Mouse (Mus musculus) heart, embryonic 16.5 days (tissue): ENCODE results near the gene Susd1. TPM values are rescaled to one million over a fixed set of nuclear protein-coding genes. Genes with fewer than 3 reads are reported as not detected.

ENCODE experiments used
- ATAC-seq: fragments of 200-750 bp; cut with Nextera tagmentation; replicated peaks from 2 replicates; pipeline ENCODE4 v1.8.0; 2017; ENCODE audit warnings: moderate number of reproducible peaks; ENCODE audit not compliant: insufficient read depth, low FRiP score; ENCODE audit errors: extremely low read depth
- H3K27ac ChIP-seq: fragments of 300-500 bp; sonication (generic); 2 replicates; pipeline ENCODE4 v1.5.1; 2014; ENCODE audit warnings: mild to moderate bottlenecking, low read length, control low read depth, moderate library complexity
- H3K27me3 ChIP-seq: fragments of 300-500 bp; sonication (generic); 2 replicates; pipeline ENCODE4 v1.6.1; 2014; ENCODE audit warnings: low read length, mixed read lengths; ENCODE audit not compliant: control insufficient read depth, insufficient read depth
- H3K36me3 ChIP-seq: fragments of 300-500 bp; sonication (generic); 2 replicates; pipeline ENCODE4 v1.6.1; 2014; ENCODE audit not compliant: control insufficient read depth, insufficient read depth
- H3K4me1 ChIP-seq: fragments of 300-500 bp; sonication (generic); 2 replicates; pipeline ENCODE4 v1.6.1; 2014; ENCODE audit warnings: low read length, mixed read lengths; ENCODE audit not compliant: control insufficient read depth, insufficient read depth
- H3K4me2 ChIP-seq: fragments of 300-500 bp; sonication (generic); 2 replicates; pipeline ENCODE4 v1.6.1; 2014; ENCODE audit warnings: low read depth, mild to moderate bottlenecking, control low read depth, low read length
- H3K4me3 ChIP-seq: fragments of 300-500 bp; sonication (generic); 2 replicates; pipeline ENCODE4 v1.5.1; 2014; ENCODE audit warnings: mild to moderate bottlenecking, control low read depth, low read length
- H3K9ac ChIP-seq: fragments of 300-500 bp; sonication (generic); 2 replicates; pipeline ENCODE4 v1.6.1; 2014; ENCODE audit warnings: low read length, control low read depth
- H3K9me3 ChIP-seq: fragments of 300-500 bp; sonication (generic); replicated peaks from 2 replicates; pipeline ENCODE4 v1.6.1; 2016; ENCODE audit warnings: low read length; ENCODE audit not compliant: control insufficient read depth
- WGBS: fragments of 180-500 bp; shearing (Covaris S2); extraction: QIAGEN DNeasy Blood & Tissue Kit; methylation state at CpG from one replicate; pipeline ENCODE4 v1.1.7; 2014; 5-methylcytosine and 5-hydroxymethylcytosine counted together
- polyA plus RNA-seq: library from polyadenylated mRNA; unstranded; fragments of >200 nt; fragmentation: Nextera tagmentation; extraction: Ambion mirVana; gene quantifications from 2 replicates; pipeline ENCODE4 v1.2.1, GENCODE M21; 2015

The Susd1 gene
- polyA plus RNA-seq, 1 experiment from 2014 or later: 7.5 TPM

DNA sequence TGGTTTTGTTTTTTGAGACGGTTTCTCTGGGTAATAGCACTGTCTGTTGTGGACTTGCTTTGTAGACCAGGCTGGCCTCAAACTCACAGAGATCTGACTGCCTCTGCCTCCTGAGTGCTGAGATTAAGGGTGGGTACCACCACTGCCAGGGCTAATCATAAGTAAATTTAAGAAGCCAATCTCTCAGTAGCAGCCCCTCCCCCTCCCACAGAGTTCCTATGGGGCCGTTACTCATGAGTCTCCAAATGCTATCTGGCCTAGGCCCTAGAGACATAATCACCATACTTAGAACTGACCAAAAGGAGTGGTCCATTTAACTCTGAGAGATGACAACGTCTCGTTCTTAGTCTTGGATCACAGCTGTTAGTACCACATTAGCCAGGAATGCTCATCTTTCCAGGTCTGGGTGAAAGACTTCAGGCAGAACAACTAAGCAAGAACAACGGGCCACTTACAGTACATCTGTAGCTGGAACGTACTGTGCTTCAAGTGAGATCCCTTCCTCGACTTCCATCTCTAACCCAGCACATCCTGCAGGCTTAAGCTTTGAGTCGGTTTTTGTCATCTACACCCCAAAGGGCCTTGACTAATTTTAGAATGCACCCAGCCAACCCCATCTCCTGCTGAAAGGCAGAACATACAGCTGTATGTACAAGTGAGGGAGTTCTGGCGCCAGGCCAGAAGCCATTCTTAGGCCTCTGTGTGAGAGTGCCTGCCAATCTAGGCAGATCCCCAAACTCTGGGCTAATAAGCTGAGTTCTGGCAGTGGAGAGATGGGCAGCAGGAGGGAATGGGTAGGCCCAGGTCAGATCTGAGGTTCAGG is 102.6 kb downstream of the Susd1 start:
- Histone ChIP-seq H3K27ac (peak overlapping the region; percentile 77), H3K4me2 (no peak overlapping the region), H3K9ac (no peak overlapping the region), H3K36me3 (no peaks in the 10 kb centered on the region), H3K4me1 (peaks cover 35% of the 10 kb centered on the region), H3K4me3 (no peak overlapping the region), H3K27me3 (no peaks in the 10 kb centered on the region), H3K9me3 (no peaks in the 10 kb centered on the region)
- WGBS: 40% methylated on average over 9 of the region's 9 CpGs
- peak; percentile 76 for ATAC-seq

- Histone ChIP-seq H3K9me3 (no peaks in the 10 kb centered on the region), H3K4me2 (no peak overlapping the region), H3K9ac (no peak overlapping the region), H3K27ac (no peak overlapping the region), H3K36me3 (no peaks in the 10 kb centered on the region), H3K4me1 (peaks cover 33% of the 10 kb centered on the region), H3K4me3 (no peak overlapping the region), H3K27me3 (no peaks in the 10 kb centered on the region)
- no peak for ATAC-seq
- 89% methylated on average over 7 of the region's 7 CpGs for WGBS
Observed at GRCm38 (mm10) chr4:59335101-59335500, 103.3 kb downstream of the Susd1 start.

- Histone ChIP-seq H3K4me1 (peaks cover 39% of the 10 kb centered on the region), H3K9ac (no peak overlapping the region), H3K9me3 (no peaks in the 10 kb centered on the region), H3K36me3 (no peaks in the 10 kb centered on the region), H3K27ac (no peak overlapping the region), H3K4me3 (no peak overlapping the region), H3K4me2 (no peak overlapping the region), H3K27me3 (no peaks in the 10 kb centered on the region)
- ATAC-seq: no peak
- 88% methylated on average over 4 of the region's 4 CpGs for WGBS
Observed at GRCm38 (mm10) chr4:59334236-59334635, 104.2 kb downstream of the Susd1 start.

GRCm38 (mm10) chr4:59333424-59333895 is 105.0 kb downstream of the Susd1 start:
- H3K4me1 ChIP-seq: peaks cover 39% of the 10 kb centered on the region
- no peaks in the 10 kb centered on the region for H3K27me3 ChIP-seq
- H3K4me3 ChIP-seq: no peak overlapping the region
- no peak overlapping the region for H3K27ac ChIP-seq
- no peaks in the 10 kb centered on the region for H3K9me3 ChIP-seq
- ATAC-seq: no peak
- H3K9ac ChIP-seq: no peak overlapping the region
- no peak overlapping the region for H3K4me2 ChIP-seq
- H3K36me3 ChIP-seq: no peaks in the 10 kb centered on the region
- WGBS: 92% methylated on average over 14 of the region's 14 CpGs

- no peaks in the 10 kb centered on the region for H3K36me3 ChIP-seq
- H3K4me2 ChIP-seq: no peak overlapping the region
- ATAC-seq: no peak
- H3K4me1 ChIP-seq: peaks cover 34% of the 10 kb centered on the region
- H3K27ac ChIP-seq: no peak overlapping the region
- H3K9me3 ChIP-seq: no peaks in the 10 kb centered on the region
- no peaks in the 10 kb centered on the region for H3K27me3 ChIP-seq
- H3K4me3 ChIP-seq: no peak overlapping the region
- WGBS: 93% methylated on average over 9 of the region's 9 CpGs
- H3K9ac ChIP-seq: no peak overlapping the region
Observed at GRCm38 (mm10) chr4:59332691-59333423, 105.6 kb downstream of the Susd1 start.

DNA sequence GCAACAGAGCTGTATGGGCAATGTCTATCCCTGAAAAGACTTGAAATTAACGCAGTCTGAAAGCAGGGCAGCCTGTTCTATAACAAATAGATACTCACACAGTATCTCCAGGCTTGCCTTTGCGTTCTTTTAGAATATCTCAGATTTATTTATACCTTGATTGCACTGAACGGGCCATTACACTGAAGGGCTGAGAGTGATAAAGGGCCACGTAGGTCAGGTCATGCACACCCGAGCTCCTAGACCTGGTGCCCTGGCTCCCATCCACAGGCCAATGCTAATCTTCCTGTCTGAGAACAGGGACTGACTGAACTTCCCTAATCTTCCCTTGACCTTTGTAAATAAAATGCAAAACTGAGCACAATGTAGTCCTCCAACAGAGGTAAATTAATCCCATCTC is 106.3 kb downstream of the Susd1 start:
- Histone ChIP-seq H3K4me2 (no peak overlapping the region), H3K4me3 (no peak overlapping the region), H3K9ac (no peak overlapping the region), H3K4me1 (peaks cover 33% of the 10 kb centered on the region), H3K9me3 (no peaks in the 10 kb centered on the region), H3K36me3 (no peaks in the 10 kb centered on the region), H3K27ac (peak overlapping the region; percentile 71), H3K27me3 (no peaks in the 10 kb centered on the region)
- WGBS: 50% methylated on average over 5 of the region's 5 CpGs
- no peak for ATAC-seq

GRCm38 (mm10) chr4:59331633-59332032 is 106.8 kb downstream of the Susd1 start:
- Histone ChIP-seq H3K4me1 (peaks cover 30% of the 10 kb centered on the region), H3K9me3 (no peaks in the 10 kb centered on the region), H3K9ac (peak overlapping the region; percentile 45), H3K36me3 (no peaks in the 10 kb centered on the region), H3K27me3 (no peaks in the 10 kb centered on the region), H3K4me3 (no peak overlapping the region), H3K4me2 (peak overlapping the region; percentile 8; the same call in 1 of the 2 replicates), H3K27ac (peak overlapping the region; percentile 71)
- no peak for ATAC-seq
- 48% methylated on average over 9 of the region's 9 CpGs for WGBS

- Histone ChIP-seq H3K27me3 (no peaks in the 10 kb centered on the region), H3K4me3 (no peak overlapping the region), H3K9me3 (no peaks in the 10 kb centered on the region), H3K36me3 (no peaks in the 10 kb centered on the region), H3K4me2 (peak overlapping the region; percentile 8; the same call in 1 of the 2 replicates), H3K4me1 (peaks cover 24% of the 10 kb centered on the region), H3K27ac (peak overlapping the region; percentile 71), H3K9ac (peak overlapping the region; percentile 45)
- no peak for ATAC-seq
- WGBS: 37% methylated on average over 10 of the region's 10 CpGs
Observed at GRCm38 (mm10) chr4:59330961-59331604, 107.3 kb downstream of the Susd1 start.
